Mouse (Mus musculus) forelimb bud, embryonic 11.5 days (tissue): ENCODE results near the gene Mkrn1.
"Not testable (repeated sequence)": the region's sequence is repeated elsewhere in the genome, so short reads cannot be mapped to it uniquely, and the experiment has no call there.

Source experiments
- DNase-seq: peaks from one replicate; pipeline ENCODE4 v3.0.0-alpha.2; 2012; ENCODE audit warnings: low read depth, low spot score

Mkrn1 gene

GRCm38 (mm10) chr6:39430722-39431121, 10.5 kb upstream of the Mkrn1 start:
- DNase-seq = no peak

GRCm38 (mm10) chr6:39429007-39429788, 8.9 kb upstream of the Mkrn1 start:
- DNase-seq = no peak

- DNase-seq = no peak
Observed at GRCm38 (mm10) chr6:39427276-39428003, 7.2 kb upstream of the Mkrn1 start.

GRCm38 (mm10) chr6:39426725-39427124, 6.5 kb upstream of the Mkrn1 start:
- no peak for DNase-seq

GRCm38 (mm10) chr6:39425181-39425580, 4.9 kb upstream of the Mkrn1 start:
- DNase-seq = no peak

GRCm38 (mm10) chr6:39423686-39424085, 3.4 kb upstream of the Mkrn1 start:
- DNase-seq = no peak

GRCm38 (mm10) chr6:39423130-39423551, 2.9 kb upstream of the Mkrn1 start:
- no peak for DNase-seq

GRCm38 (mm10) chr6:39420867-39421266, 605 bp upstream of the Mkrn1 start:
- no peak for DNase-seq

GRCm38 (mm10) chr6:39419386-39419850, 844 bp downstream of the Mkrn1 start:
- peak; percentile 11 for DNase-seq

GRCm38 (mm10) chr6:39416654-39417053, 3.6 kb downstream of the Mkrn1 start:
- not testable (repeated sequence) for DNase-seq

- DNase-seq = peak; percentile 63
Observed at GRCm38 (mm10) chr6:39415762-39416161, 4.5 kb downstream of the Mkrn1 start.

- no peak for DNase-seq
Observed at GRCm38 (mm10) chr6:39414106-39414505, 6.2 kb downstream of the Mkrn1 start.

- DNase-seq = no peak
Observed at GRCm38 (mm10) chr6:39406480-39406879, 13.8 kb downstream of the Mkrn1 start.

GRCm38 (mm10) chr6:39403136-39403535, 17.1 kb downstream of the Mkrn1 start:
- no peak for DNase-seq

- DNase-seq = peak; percentile 60
Observed at GRCm38 (mm10) chr6:39400343-39400742, 19.9 kb downstream of the Mkrn1 start.

- no peak for DNase-seq
Observed at GRCm38 (mm10) chr6:39398342-39398741, 21.9 kb downstream of the Mkrn1 start.

- no peak for DNase-seq
Observed at GRCm38 (mm10) chr6:39397046-39397445, 23.2 kb downstream of the Mkrn1 start.

GRCm38 (mm10) chr6:39395916-39396315, 24.3 kb downstream of the Mkrn1 start:
- no peak for DNase-seq

GRCm38 (mm10) chr6:39395471-39395870, 24.8 kb downstream of the Mkrn1 start:
- no peak for DNase-seq

- no peak for DNase-seq
Observed at GRCm38 (mm10) chr6:39389988-39390387, 30.3 kb downstream of the Mkrn1 start.

- no peak for DNase-seq
Observed at GRCm38 (mm10) chr6:39381125-39381880, 39.0 kb downstream of the Mkrn1 start, which contains the start of gene Rab19. TSS of gene Rab19 (plus strand) at chr6:39381175.

- DNase-seq = no peak
Observed at GRCm38 (mm10) chr6:39380276-39380675, 40.0 kb downstream of the Mkrn1 start.
